Mouse (Mus musculus) small intestine, adult 2 months (tissue): ENCODE measurements at regions not wholly inside any gene's neighbourhood (a gene's known extent, or its start where the extent isn't known, plus 50 kb on each side); places are given as distances from the start of the nearest gene placed in this dataset.

Source experiments
- CTCF ChIP-seq: fragments of 200-500 bp; IDR thresholded peaks from 2 replicates; pipeline ENCODE4 v1.5.1; 2012; ENCODE audit warnings: low read depth, mild to moderate bottlenecking, control low read depth, inconsistent platforms, low read length, moderate library complexity, mixed read lengths; ENCODE audit not compliant: insufficient replicate concordance, insufficient read length; ENCODE audit errors: extremely low read depth
- POLR2A ChIP-seq: fragments of 200-500 bp; IDR thresholded peaks from 2 replicates; pipeline ENCODE4 v1.6.1; 2012; ENCODE audit warnings: low read depth, mild to moderate bottlenecking, control low read depth, inconsistent platforms, low read length, moderate library complexity

DNA sequence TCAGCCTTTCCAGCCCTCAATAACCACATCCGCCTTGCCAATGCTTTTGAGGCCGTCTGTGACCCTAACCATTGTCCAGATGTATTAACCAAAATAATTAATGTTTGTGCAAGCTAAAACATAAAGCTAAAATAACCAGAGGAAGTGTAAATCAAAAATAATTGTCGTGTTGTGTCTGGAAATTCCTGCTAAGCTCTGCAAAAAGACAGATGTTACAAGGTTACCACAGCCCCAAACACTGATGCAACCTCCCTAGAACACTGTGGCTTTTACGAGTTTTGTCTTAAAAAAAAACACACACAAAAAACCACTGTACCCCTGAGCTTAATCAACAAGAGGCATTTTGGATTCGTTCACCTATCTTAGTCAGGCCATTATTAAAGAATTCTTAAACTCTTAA is 90.5 kb upstream of the 1700021F07Rik start:
- no peak for TF ChIP-seq POLR2A
- no peak for TF ChIP-seq CTCF
